Mouse (Mus musculus): ENCODE data around the gene Psapl1.
"Not testable (repeated sequence)": the region's sequence is repeated elsewhere in the genome, so short reads cannot be mapped to it uniquely, and the experiment has no call there.

Psapl1 gene

DNA sequence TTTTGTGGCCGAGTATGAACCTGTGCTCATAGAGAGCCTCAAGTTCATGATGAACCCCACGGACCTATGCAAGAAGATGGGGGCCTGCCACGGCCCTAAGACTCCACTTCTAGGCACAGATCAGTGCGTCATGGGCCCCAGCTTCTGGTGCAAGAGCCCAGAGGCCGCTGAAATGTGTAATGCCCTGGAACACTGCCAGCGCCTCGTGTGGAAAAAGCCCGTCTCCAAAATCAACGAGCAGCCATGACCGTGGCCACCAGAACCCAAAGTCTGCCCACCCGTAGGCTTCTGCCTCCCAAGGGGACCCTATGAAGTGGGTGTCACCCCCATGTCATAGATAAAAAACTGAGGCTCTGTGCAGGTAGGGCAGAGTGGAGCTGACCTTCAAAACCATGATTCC lies 1.6 kb downstream of the Psapl1 start:
- no peak for DNase-seq (ENCODE audit: low read depth)

DNA sequence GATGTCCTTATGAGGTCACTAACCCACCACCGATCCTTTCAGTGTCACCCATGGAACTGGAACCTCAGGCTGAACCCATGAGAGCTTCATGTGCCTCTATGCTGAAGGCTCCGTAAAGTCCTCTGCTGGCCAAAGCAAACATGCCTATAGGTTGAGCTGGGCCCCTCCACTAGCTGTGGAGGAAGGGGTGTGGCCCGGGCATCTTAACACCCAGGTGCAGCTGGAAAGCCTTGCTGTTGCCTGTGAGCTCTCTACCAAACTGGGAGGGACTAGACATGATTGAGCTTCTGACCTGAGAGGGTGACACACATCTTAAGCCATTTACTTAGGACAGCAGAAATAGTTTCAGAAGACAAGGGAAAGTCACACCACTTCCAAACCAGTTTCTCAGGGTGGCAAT lies 5.0 kb downstream of the Psapl1 start:
- DNase-seq (ENCODE audit: low read depth), result no peak

DNA sequence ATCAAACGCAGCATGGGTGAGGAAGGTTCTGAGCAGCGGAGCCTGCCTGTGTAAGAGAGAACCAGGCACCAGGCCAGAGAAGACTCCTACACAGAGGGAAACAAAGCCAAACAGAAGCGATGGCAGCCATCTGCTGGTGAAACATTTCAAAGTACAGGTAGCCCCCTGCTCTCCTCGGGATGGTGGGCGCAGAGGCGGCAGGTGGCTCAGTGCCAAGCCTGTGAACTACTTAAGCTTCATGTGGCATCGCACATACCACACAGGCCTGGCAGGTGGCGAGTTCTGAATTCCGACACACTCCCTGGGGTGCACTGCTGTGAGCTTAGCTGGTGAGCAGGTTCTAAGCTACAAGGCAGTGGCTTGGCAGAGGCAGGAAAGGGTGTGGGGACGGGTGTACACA lies 9.5 kb downstream of the Psapl1 start:
- DNase-seq (ENCODE audit: low read depth), result no peak

DNA sequence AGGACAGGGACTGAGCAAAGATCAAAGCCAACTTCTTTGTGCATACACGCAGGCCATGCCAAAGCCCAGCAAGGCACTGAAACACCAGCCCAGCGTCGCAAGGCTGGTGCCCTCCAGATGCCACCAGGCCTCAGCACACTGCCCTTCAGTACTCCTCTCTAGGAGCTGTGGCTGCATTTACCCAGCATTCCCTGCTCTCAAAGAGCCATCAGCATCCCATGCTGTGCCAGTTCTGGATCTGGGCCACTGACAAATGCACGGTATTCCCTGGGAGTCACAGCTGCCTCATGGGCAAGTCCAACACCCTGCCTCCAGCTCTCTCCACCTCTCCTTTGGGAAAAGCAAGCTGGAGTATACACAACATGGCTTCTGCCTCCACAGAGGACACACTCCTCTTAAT lies 16.3 kb downstream of the Psapl1 start:
- DNase-seq (ENCODE audit: low read depth), result no peak

DNA sequence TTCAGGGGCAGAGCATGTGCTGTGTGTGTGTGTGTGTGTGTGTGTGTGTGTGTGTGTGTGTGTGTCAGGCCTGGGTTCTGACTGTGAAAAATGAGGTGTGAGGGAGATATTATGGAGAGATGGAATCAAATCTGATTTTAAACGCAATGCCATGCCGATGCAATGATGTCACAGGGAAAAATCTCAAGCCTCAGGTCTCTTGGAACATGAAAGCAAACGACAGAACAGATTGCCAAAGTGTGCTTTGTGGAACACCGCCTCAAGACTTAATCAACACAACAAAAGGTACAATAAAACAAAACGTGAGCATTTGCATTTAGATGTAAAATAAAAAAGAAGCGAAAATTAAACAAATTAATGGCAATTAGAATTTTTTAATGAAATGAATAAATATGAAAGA lies 16.8 kb downstream of the Psapl1 start:
- DNase-seq (ENCODE audit: low read depth), result no peak

DNA sequence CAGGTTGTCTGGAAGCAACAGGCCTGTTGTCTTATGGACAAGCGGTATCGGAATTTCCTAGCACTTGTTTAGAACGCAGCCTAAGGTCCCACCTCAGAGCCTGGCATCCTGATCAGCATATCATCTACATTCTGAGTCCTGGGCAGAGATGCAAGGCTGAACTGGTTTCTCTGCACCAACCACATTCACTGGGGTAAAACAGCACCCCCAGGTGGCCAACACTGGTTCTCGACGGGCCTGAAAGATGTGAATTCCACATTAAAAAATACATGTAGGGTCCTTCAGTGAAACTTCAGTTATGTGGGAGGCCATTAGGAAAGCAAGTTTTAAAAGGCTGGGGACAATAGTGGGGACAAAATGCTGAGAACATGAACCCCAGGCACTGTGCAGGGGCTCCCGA lies 20.0 kb downstream of the Psapl1 start:
- peak; percentile 6 for DNase-seq (ENCODE audit: low read depth)

DNA sequence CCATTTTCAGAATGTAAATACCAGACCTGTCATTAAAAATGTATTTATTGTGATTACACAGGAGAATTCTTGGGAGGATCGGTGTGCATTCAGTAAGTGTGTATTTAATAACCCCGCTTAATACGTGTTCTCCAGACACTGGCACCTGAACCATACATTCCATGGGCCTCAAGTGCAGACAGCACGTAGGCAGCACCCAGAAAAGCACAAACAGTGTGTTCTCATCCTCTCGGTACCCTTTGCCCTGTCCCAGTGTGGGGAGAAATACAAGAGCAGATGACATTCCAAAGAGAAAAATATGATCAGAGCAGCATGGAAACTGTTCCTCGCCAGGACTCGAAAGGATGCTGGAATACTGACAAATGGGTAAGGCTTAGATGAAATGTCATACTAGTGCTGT lies 22.0 kb downstream of the Psapl1 start:
- no peak for DNase-seq (ENCODE audit: low read depth)

DNA sequence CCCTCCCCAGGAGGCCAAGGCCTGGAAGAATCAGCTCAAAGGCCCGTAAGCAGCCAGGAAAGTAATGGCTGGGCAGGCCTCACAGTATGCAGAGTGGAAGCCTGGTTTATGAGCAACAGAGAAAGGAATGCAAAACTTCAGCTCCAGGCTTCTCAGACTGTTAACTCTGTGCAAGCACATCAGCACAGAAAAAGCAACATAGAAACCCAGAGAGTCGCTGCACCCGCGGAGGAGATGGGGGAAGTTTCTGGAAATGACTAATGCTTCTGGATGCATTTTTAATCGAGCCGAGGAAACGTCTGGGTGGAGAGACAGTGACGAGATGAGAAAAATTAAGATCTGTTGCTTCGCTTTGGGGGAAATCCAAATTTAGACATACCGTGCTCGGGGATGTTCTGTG lies 22.5 kb downstream of the Psapl1 start:
- DNase-seq (ENCODE audit: low read depth), result peak; percentile 9

DNA sequence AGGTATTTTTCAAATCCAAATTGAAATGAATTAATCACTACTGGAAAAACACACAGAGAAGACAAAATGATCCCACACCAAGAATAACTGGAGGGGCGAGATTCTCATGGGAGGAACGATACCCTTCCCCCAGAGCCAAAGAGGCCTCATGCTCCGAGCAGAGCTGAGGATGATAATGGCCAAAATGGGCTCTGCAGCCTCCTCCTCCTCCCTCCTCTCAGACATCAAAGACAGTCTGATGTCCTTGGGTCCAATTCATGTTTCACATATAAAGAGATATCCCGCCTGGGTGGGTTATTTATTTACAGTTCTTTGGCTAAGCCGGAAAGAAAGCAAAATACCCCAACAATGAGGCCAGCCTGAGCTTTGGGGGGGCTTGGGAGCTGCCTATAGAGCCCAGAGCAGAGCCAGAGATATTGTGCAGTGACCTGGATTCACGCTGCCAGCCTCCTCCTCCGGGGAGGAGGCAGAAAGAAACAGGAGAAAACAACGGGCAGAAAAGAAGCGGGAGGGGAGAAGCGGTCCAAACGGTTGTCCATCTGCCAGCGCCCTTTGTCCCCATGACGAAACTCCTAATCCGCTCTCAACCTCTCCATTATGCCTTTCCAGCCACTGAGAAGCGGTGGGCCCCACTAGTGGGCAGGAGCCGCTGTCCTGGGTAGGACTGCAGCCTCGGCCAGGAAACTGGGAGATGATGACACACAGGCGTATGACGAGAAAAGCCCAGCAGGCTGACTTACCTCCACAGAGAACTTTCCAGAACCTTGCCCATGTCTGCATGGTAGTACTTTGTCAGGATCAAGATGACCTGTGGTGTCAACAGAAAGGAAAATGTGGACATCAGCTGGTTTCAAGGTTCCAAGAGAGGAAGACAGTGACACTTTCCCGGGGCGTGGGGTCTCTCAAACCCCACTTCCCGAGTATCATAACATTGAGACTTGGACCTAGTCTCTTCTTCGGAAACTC lies 24.9 kb downstream of the Psapl1 start:
- no peak for DNase-seq (ENCODE audit: low read depth)

DNA sequence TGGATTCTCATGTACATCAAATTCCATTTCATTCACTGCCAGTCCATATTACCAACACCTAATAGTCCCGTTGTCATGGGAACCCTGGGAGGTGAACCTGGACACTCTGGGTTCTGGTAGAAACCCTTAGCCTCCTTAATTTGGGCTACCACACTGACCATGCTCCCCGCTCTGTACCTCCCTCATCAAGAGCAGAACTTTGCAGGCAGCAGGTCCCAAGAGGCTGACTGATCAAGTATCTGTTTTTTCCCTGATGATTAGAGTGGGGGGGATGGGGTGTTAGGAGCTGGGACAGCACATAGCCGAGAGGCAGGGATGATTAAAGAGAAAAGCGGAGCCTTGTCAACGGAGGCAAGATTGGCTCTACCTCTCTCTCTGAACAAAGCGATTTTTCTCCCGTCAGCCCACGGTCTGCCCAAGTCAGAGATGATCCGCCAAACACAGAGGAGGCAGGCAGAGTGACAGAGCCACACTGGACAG lies 26.5 kb downstream of the Psapl1 start:
- DNase-seq (ENCODE audit: low read depth), result no peak

DNA sequence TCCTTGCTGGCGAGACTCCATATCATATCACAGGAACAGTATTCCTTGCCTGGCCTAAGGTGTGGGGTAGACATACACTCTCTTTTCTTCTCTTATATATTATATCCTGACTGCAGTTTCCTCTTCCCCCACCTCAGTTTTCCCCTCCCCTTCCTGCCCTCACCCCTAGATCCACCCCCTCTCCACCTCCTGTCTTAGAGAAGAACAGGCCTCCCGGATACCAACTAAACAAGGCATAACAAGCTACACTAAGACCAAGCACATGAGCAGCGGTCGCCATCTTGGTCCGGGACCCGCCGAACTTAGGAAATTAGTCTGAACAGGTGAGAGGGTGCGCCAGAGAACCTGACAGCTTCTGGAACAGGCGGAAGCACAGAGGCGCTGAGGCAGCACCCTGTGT lies 33.7 kb downstream of the Psapl1 start:
- not testable (repeated sequence) for DNase-seq (ENCODE audit: low read depth)

DNA sequence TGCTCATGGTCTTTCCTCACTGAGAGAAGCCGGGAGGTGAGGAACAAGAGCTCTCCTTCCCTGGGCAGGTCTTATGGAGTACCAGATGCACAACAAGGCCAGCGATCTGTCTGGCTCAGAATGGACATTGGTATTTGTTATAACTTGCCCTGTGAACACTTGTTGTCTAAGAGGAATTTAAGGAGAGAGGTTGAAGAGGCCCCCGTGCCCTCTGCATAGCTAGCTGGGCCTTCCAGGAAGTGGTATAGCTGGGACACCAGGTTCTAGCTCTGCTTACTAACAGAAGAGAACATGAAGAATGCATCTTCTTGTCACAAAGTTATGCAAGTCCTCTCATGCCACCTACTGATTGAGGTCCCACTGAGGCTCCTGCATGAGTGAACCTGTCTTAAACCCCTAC lies 44.2 kb downstream of the Psapl1 start:
- DNase-seq (ENCODE audit: low read depth), result no peak

DNA sequence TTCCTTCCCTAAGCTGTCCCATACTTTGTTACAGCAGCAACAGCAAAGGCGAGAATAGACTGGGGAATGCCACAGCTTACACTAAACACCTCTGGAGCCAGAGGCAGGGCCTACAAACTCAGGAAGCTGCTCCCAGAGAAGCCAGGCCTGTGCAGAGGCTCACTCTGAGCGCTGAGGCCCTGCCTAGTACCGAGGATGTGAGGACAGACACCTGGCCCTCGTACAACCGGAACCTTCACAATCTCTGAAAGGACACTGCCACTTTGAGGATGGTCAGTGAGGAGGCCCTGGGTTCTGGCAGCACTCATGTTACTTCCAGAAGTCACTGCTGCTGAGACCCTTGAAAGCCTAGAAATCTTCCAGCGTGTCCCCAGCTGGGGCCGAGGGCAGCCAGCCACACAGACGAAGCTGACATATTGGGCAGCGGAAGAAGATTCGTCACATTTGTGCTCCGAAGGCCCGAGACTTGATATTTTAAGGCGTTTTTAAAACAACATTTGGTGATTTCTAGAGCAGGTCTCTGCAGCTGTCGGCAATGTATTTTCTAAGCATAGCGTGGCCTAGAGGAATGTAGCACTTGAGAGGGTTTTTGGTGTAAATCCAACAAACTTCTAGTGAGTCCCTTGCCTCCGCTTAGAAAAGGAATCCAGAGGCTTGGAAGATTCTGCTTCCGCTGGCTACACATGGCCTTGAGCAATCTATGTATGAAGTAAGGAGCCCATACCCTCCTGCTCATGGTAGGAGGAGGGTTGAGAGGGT lies 49.1 kb downstream of the Psapl1 start:
- DNase-seq (ENCODE audit: low read depth), result no peak

DNA sequence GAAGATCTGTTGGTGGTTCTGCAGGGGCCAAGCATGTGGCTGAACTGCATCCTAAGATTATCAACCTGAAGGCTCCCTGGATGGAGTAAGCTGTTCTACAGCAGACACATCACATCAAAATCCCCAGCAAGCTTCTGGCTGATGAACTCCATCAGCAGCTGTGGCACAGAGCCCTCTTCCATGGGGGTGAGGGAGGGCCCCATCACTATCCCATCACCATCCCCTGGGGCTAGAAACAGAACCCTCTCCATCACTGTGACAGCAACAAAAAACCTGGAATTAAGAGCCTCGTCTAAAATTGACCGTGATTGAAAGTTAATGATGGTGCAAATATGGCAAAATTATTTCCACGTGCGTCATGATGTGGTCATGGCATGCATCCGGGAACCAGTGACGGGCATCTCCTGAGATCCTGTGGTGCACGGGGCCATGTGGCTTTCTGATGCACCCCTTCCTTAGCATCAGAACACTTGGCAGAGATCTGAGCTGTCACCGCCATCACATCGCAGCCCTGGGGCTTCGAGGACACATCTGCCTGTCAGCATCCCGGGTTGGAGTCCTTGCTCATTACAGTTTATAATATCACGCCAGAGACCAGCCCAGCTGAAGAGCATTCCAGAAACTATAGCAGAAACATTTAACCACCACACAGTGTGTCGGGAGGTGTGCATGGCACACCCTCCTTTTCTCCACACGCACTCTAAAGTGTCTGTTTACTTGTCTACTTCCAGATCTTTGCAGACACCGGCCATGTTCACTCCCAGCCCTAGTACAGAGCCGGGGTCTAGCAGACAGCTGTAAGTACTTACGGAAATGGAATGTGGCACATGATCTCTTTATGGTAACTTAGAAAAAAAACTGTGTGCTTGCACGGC lies 51.1 kb downstream of the Psapl1 start:
- DNase-seq (ENCODE audit: low read depth), result no peak
